Mouse (Mus musculus) liver, postnatal 0 days (tissue): ENCODE data around the gene Gata5. TPM values are rescaled to one million over a fixed set of nuclear protein-coding genes. Genes with fewer than 3 reads are reported as not detected.

ENCODE experiments used
- ATAC-seq: fragments of 200-750 bp; cut with Nextera tagmentation; 2 replicates; pipeline ENCODE4 v1.8.0; 2017; ENCODE audit warnings: mild to moderate bottlenecking, moderate library complexity
- DNase-seq: peaks from one replicate; pipeline ENCODE4 v3.0.0-alpha.2; 2016
- H3K27ac ChIP-seq: fragments of 300-500 bp; sonication (generic); 2 replicates; pipeline ENCODE4 v1.5.1; 2014; ENCODE audit warnings: antibody characterized with exemption, moderate library complexity, mild to moderate bottlenecking, low read depth
- H3K27me3 ChIP-seq: fragments of 300-500 bp; sonication (generic); 2 replicates; pipeline ENCODE4 v1.6.1; 2014; ENCODE audit warnings: low read length, control low read depth, mixed read lengths; ENCODE audit not compliant: insufficient read depth
- H3K36me3 ChIP-seq: fragments of 300-500 bp; sonication (generic); replicated peaks from 2 replicates; pipeline ENCODE4 v1.6.1; 2014; ENCODE audit warnings: mild to moderate bottlenecking, control low read depth, low read length, moderate library complexity, mixed read lengths; ENCODE audit not compliant: insufficient read depth
- H3K4me1 ChIP-seq: fragments of 300-500 bp; sonication (generic); 2 replicates; pipeline ENCODE4 v1.6.1; 2014; ENCODE audit warnings: antibody characterized with exemption, mild to moderate bottlenecking, control low read depth; ENCODE audit not compliant: insufficient read depth
- H3K4me2 ChIP-seq: fragments of 300-500 bp; sonication (generic); 2 replicates; pipeline ENCODE4 v1.6.1; 2014; ENCODE audit warnings: low read depth, mild to moderate bottlenecking, low read length, moderate library complexity, mixed read lengths
- H3K4me3 ChIP-seq: fragments of 300-500 bp; sonication (generic); 2 replicates; pipeline ENCODE4 v1.5.1; 2014; ENCODE audit warnings: low read depth, low read length
- H3K9ac ChIP-seq: fragments of 300-500 bp; sonication (generic); replicated peaks from 2 replicates; pipeline ENCODE4 v1.6.1; 2014; ENCODE audit warnings: mild to moderate bottlenecking, moderate library complexity
- H3K9me3 ChIP-seq: fragments of 300-500 bp; sonication (generic); 2 replicates; pipeline ENCODE4 v1.6.1; 2016; ENCODE audit warnings: mild to moderate bottlenecking, control low read depth, low read length, mixed read lengths
- CTCF ChIP-seq: sonication (generic); IDR thresholded peaks from 2 replicates; pipeline ENCODE4 v1.5.1; 2016; ENCODE audit warnings: antibody characterized with exemption, low read depth
- EP300 ChIP-seq: IDR thresholded peaks from 2 replicates; pipeline ENCODE4 v1.6.1; 2016; ENCODE audit warnings: antibody characterized with exemption, low read depth, mild to moderate bottlenecking
- WGBS: fragments of 180-500 bp; shearing (Covaris S2); extraction: QIAGEN DNeasy Blood & Tissue Kit; methylation state at CpG from one replicate; pipeline ENCODE4 v1.1.7; 2014; ENCODE audit not compliant: insufficient replicate concordance; 5-methylcytosine and 5-hydroxymethylcytosine counted together
- polyA plus RNA-seq: library from polyadenylated mRNA; unstranded; fragments of >200 nt; fragmentation: Nextera tagmentation; extraction: Ambion mirVana; gene quantifications from 2 replicates; pipeline ENCODE4 v1.2.1, GENCODE M21; 2015

The Gata5 gene
- polyA plus RNA-seq, 1 experiment from 2014 or later = 0.08 TPM

GRCm38 (mm10) chr2:180292026-180292425 lies 42.5 kb downstream of the Gata5 start:
- Histone ChIP-seq H3K4me3 (no peak overlapping the region), H3K9ac (no peak overlapping the region), H3K4me2 (no peak overlapping the region), H3K4me1 (no peaks in the 10 kb centered on the region), H3K27ac (no peak overlapping the region), H3K36me3 (no peaks in the 10 kb centered on the region), H3K9me3 (no peaks in the 10 kb centered on the region), H3K27me3 (no peaks in the 10 kb centered on the region)
- no peak for TF ChIP-seq EP300
- TF ChIP-seq CTCF = no peak
- 54% methylated on average over 4 of the region's 4 CpGs for WGBS
- DNase-seq (no peak), ATAC-seq (no peak)

- Histone ChIP-seq H3K36me3 (no peaks in the 10 kb centered on the region), H3K4me3 (no peak overlapping the region), H3K27ac (no peak overlapping the region), H3K9ac (no peak overlapping the region), H3K27me3 (no peaks in the 10 kb centered on the region), H3K4me2 (no peak overlapping the region), H3K9me3 (no peaks in the 10 kb centered on the region), H3K4me1 (no peaks in the 10 kb centered on the region)
- ATAC-seq (no peak), DNase-seq (no peak)
- TF ChIP-seq CTCF (no peak), EP300 (no peak)
- WGBS = 53% methylated on average over 5 of the region's 5 CpGs
Observed at GRCm38 (mm10) chr2:180291566-180291965, 42.9 kb downstream of the Gata5 start.

GRCm38 (mm10) chr2:180290503-180290902 lies 44.0 kb downstream of the Gata5 start:
- TF ChIP-seq CTCF (no peak), EP300 (no peak)
- DNase-seq (no peak), ATAC-seq (no peak)
- 31% methylated on average over 6 of the region's 6 CpGs for WGBS
- Histone ChIP-seq H3K4me3 (no peak overlapping the region), H3K36me3 (no peaks in the 10 kb centered on the region), H3K9ac (no peak overlapping the region), H3K9me3 (no peaks in the 10 kb centered on the region), H3K27ac (no peak overlapping the region), H3K4me1 (no peaks in the 10 kb centered on the region), H3K4me2 (no peak overlapping the region), H3K27me3 (no peaks in the 10 kb centered on the region)

GRCm38 (mm10) chr2:180289440-180290108 lies 44.9 kb downstream of the Gata5 start, which contains the start of gene Rbbp8nl:
Gene Rbbp8nl (minus strand): TSS chr2:180289879.
- 56% methylated on average over 16 of the region's 16 CpGs for WGBS
- Histone ChIP-seq H3K36me3 (no peaks in the 10 kb centered on the region), H3K9ac (no peak within 1 kb of the TSS), H3K9me3 (no peaks in the 10 kb centered on the region), H3K4me3 (no peak within 1 kb of the TSS), H3K27ac (no peak within 1 kb of the TSS), H3K4me1 (no peaks in the 10 kb centered on the region), H3K27me3 (no peaks in the 10 kb centered on the region), H3K4me2 (no peak within 1 kb of the TSS)
- ATAC-seq = no peak
- DNase-seq = no peak
- no peak for TF ChIP-seq EP300
- TF ChIP-seq CTCF = no peak

- DNase-seq = no peak
Observed at GRCm38 (mm10) chr2:180288966-180289365, 45.5 kb downstream of the Gata5 start.

GRCm38 (mm10) chr2:180279321-180279720 lies 55.2 kb downstream of the Gata5 start:
- Histone ChIP-seq H3K27ac (no peak overlapping the region), H3K4me2 (no peak overlapping the region), H3K27me3 (no peaks in the 10 kb centered on the region), H3K36me3 (no peaks in the 10 kb centered on the region), H3K9me3 (no peaks in the 10 kb centered on the region), H3K4me3 (no peak overlapping the region), H3K9ac (no peak overlapping the region), H3K4me1 (peaks cover 16% of the 10 kb centered on the region)
- no peak for DNase-seq
- TF ChIP-seq CTCF (no peak), EP300 (no peak)
- WGBS = 79% methylated on average over 8 of the region's 8 CpGs
- ATAC-seq = no peak

More at GRCm38 (mm10) chr2:180288966-180289365, 45.5 kb downstream of the Gata5 start:
- Histone ChIP-seq H3K4me3 (no peak overlapping the region), H3K27me3 (no peaks in the 10 kb centered on the region), H3K9ac (no peak overlapping the region), H3K4me1 (no peaks in the 10 kb centered on the region), H3K9me3 (no peaks in the 10 kb centered on the region), H3K4me2 (no peak overlapping the region), H3K36me3 (no peaks in the 10 kb centered on the region), H3K27ac (no peak overlapping the region)
- TF ChIP-seq CTCF (no peak), EP300 (no peak)
- no peak for ATAC-seq
- 56% methylated on average over 11 of the region's 11 CpGs for WGBS
